Mouse (Mus musculus): ENCODE measurements around the gene Xrn2.
"Not testable (repeated sequence)": the region's sequence is repeated elsewhere in the genome, so short reads cannot be mapped to it uniquely, and the experiment has no call there.

Xrn2 gene

GRCm38 (mm10) chr2:147012623-147013184 lies at the start of gene Xrn2:
Gene Xrn2 (plus strand): TSS chr2:147012996.
- peak; percentile 91 to 95 for DNase-seq (ENCODE audit: low spot score in 2 of 2)

GRCm38 (mm10) chr2:146975024-146975423 lies 37.8 kb upstream of the Xrn2 start:
- no peak for DNase-seq (ENCODE audit: low spot score in 2 of 2)

GRCm38 (mm10) chr2:146975453-146976028 lies 37.3 kb upstream of the Xrn2 start:
- DNase-seq (ENCODE audit: low spot score in 2 of 2) = no peak

- DNase-seq (ENCODE audit: low spot score in 2 of 2) = no peak
Observed at GRCm38 (mm10) chr2:146982786-146983185, 30.0 kb upstream of the Xrn2 start.

DNA sequence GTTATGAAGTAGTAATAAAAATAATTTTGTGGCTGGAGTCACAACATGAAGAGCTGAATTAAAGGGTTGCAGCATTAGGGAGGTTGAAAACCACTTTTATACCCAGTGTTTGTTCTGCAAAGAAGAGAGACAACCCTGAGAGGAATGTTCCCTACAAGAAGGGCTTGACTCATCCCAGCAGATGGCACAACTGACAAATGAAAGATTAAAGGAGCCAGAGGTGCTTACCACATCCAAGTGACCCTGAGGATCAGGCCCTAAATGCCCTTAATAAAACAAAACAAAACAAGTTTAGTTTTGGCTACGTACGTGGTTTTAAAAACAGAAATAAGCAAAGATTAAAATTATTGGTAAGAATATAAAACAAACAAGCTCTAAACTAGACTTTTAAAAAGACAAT lies 28.0 kb upstream of the Xrn2 start:
- no peak for DNase-seq (ENCODE audit: low spot score in 2 of 2)

DNA sequence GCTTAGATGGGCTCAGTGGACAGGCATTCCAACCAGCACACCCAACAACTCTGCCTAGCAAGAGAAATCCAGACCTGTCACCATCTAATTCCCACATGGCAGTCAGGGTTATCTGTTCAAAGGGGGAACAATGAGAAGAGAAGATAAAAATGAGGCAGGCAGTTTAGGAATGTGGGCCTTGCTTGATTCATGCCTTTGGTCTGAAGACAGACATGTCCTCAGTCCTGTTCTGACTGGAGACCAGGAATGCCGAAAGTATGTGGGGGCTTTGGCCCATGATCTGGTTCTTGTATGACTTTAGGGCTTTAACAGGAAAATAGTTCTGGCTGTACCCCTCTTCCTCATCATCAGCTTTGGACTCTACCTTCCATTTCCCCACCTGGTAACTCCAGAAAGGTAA lies 27.0 kb upstream of the Xrn2 start:
- no peak for DNase-seq (ENCODE audit: low spot score in 2 of 2)

- DNase-seq (ENCODE audit: low spot score in 2 of 2) = no peak
Observed at GRCm38 (mm10) chr2:146986429-146986828, 26.4 kb upstream of the Xrn2 start.

DNA sequence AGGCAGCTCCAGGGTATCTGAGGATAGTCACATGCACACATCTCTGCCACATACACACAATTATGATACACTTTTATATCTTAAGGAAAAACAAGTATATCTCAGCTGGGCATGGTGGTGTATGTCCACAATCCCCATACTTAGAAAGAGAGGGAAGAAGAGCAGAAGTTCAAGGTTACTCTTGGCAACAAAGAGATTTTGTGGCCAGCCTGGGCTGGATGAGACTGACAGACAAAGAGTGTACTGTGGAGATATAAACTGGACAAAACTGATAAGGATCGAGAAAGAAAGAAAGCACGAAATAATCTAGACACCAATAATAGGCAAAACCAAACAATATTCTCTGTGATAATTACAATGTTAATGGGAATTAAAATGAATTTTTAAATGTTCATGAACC lies 5.5 kb upstream of the Xrn2 start:
- DNase-seq (ENCODE audit: low spot score in 2 of 2) = no peak

- no peak for DNase-seq (ENCODE audit: low spot score in 2 of 2)
Observed at GRCm38 (mm10) chr2:147009084-147009483, 3.7 kb upstream of the Xrn2 start.

GRCm38 (mm10) chr2:147010141-147010540 lies 2.7 kb upstream of the Xrn2 start:
- DNase-seq (ENCODE audit: low spot score in 2 of 2) = no peak

DNA sequence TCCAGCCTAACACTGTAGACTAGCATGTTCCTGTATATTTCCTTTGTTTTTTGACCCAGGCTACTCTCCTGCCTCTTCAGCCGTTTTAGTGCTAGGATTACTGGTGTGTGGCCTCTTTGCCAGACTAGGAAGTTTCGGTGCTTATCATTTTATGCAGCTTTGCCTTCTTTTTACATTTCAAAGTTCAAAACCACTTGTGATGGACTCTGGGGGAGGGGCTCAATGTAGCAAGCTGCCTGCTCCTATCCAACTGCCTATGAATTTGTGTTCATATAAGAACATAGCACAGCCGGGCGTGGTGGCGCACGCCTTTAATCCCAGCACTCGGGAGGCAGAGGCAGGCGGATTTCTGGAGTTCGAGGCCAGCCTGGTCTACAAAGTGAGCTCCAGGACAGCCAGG lies 1.8 kb upstream of the Xrn2 start:
- no peak for DNase-seq (ENCODE audit: low spot score in 2 of 2)

DNA sequence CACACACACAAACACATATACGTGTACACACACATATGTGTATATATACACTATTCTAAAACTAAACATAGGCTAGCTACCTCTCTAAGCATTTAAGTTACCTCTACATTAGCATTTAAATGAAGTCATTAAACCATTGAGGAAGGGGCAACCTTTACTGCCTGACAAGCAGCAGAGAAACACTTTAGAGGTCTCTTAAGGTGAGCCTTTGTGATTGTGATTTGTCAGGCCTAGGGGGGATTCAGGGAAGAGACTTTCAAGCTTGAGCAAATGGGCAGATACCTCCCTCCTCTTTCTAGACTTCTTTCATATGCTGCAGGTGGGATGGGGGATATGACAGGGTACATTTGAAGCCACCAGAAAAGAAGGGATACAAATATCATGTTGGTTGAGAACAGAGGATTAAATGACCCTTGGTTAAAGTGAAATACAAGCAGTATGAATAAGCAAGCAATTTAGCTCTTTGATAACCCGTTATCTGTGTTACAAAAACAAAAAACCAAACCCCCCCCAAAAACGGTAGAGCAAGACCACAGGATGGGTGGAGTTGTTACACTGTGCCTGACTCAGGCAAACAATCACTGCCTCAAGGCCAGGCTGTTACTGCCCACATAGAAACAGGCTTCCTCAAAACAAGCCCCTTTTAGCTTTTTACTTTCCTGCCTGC lies 1.2 kb upstream of the Xrn2 start:
- DNase-seq (ENCODE audit: low spot score in 2 of 2) = peak in 1 of 2 experiments; percentile 15

GRCm38 (mm10) chr2:147012141-147012622 lies 614 bp upstream of the Xrn2 start:
- DNase-seq (ENCODE audit: low spot score in 2 of 2) = no peak

GRCm38 (mm10) chr2:147013194-147013969 lies 586 bp downstream of the Xrn2 start:
- peak; percentile 65 to 84 for DNase-seq (ENCODE audit: low spot score in 2 of 2)

GRCm38 (mm10) chr2:147014101-147014886 lies 1.5 kb downstream of the Xrn2 start:
- DNase-seq (ENCODE audit: low spot score in 2 of 2) = no peak

- DNase-seq (ENCODE audit: low spot score in 2 of 2) = not testable (repeated sequence)
Observed at GRCm38 (mm10) chr2:147022041-147022440, 9.2 kb downstream of the Xrn2 start.

- DNase-seq (ENCODE audit: low spot score in 2 of 2) = no peak
Observed at GRCm38 (mm10) chr2:147023067-147023466, 10.3 kb downstream of the Xrn2 start.

- no peak for DNase-seq (ENCODE audit: low spot score in 2 of 2)
Observed at GRCm38 (mm10) chr2:147023560-147023959, 10.8 kb downstream of the Xrn2 start.

DNA sequence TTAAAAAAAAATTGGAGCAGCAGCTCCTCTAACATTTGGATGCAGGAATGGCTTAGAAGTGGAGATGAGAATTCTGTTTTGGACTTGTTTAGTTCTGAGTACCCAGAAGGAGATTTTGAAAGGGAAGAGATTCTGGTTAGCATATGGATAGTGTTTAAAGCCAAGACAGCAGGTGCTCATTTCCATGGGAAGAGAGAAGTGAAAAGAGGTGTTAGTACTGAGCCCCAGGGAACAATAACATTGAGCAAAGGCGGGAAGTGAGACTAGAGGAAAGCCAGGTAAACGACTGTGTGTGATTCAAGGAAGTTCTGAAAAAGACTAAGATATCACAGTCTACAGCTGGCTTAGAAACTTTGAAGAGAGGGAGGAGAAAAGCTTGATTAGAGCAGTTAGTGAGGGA lies 20.3 kb downstream of the Xrn2 start:
- no peak for DNase-seq (ENCODE audit: low spot score in 2 of 2)

GRCm38 (mm10) chr2:147035864-147036263 lies 23.1 kb downstream of the Xrn2 start:
- no peak for DNase-seq (ENCODE audit: low spot score in 2 of 2)

GRCm38 (mm10) chr2:147047051-147047450 lies 34.3 kb downstream of the Xrn2 start:
- DNase-seq (ENCODE audit: low spot score in 2 of 2) = no peak

Measured in spleen, postnatal 4 days (tissue).